Mouse (Mus musculus): ENCODE data around the gene Vim. TPM values are rescaled to one million over a fixed set of nuclear protein-coding genes. Genes with fewer than 3 reads are reported as not detected.
A peak's percentile ranks its signal among the peaks of the same experiment; 100 is the strongest.

Gene Vim
- total and polyA plus RNA-seq, 3 experiments, result 222 to 1,410 (median 451) TPM

GRCm38 (mm10) chr2:13544193-13544824, 29.4 kb upstream of the Vim start, which contains the start of gene Trdmt1:
Gene Trdmt1 (minus strand): TSS chr2:13544668.
- TF ChIP-seq GATA1 (IDR thresholded peaks at IDR 0.05; ENCODE audit: borderline replicate concordance, low read length), result no peak
- TF ChIP-seq GATA2 (IDR thresholded peaks at IDR 0.05; ENCODE audit: borderline replicate concordance, low read depth, low read length), result no peak
- no peak for TF ChIP-seq CTCF (IDR thresholded peaks at IDR 0.05; ENCODE audit: low read depth, low read length)
- no peak for TF ChIP-seq TAL1 (conservative IDR thresholded peaks at IDR 0.05; ENCODE audit: low read depth, low read length)
- TF ChIP-seq POLR2AphosphoS5 (IDR thresholded peaks at IDR 0.05; ENCODE audit: insufficient replicate concordance, low read depth, low read length), result no peak
- Histone ChIP-seq H3K36me3 (replicated peaks) (no peaks in the 10 kb centered on the region), H3K9me3 (replicated peaks) (no peaks in the 10 kb centered on the region), H3K4me1 (ENCODE audit: insufficient read depth, low read depth, low read length) (peaks cover 29% of the 10 kb centered on the region), H3K4me3 (ENCODE audit: low read depth, low read length) (peak within 1 kb of the TSS; percentile 86), H3K27me3 (ENCODE audit: insufficient read depth, low read length) (no peaks in the 10 kb centered on the region)
- peak; percentile 94 for ATAC-seq (ENCODE audit: extremely low read depth, insufficient number of reproducible peaks, low FRiP score, poor library complexity, severe bottlenecking)
- DNase-seq (ENCODE audit: low spot score), result peak; percentile 77

- H3K27me3 ChIP-seq (ENCODE audit: insufficient read depth, low read length), result no peaks in the 10 kb centered on the region
- peaks cover 8% of the 10 kb centered on the region for H3K4me1 ChIP-seq (ENCODE audit: insufficient read depth, low read depth, low read length)
- ATAC-seq (ENCODE audit: extremely low read depth, insufficient number of reproducible peaks, low FRiP score, poor library complexity, severe bottlenecking) (no peak), DNase-seq (ENCODE audit: low spot score) (no peak)
- TF ChIP-seq CTCF (IDR thresholded peaks at IDR 0.05; ENCODE audit: low read depth, low read length), result no peak
- TF ChIP-seq GATA2 (IDR thresholded peaks at IDR 0.05; ENCODE audit: borderline replicate concordance, low read depth, low read length), result no peak
- no peak for TF ChIP-seq GATA1 (IDR thresholded peaks at IDR 0.05; ENCODE audit: borderline replicate concordance, low read length)
- TF ChIP-seq POLR2AphosphoS5 (IDR thresholded peaks at IDR 0.05; ENCODE audit: insufficient replicate concordance, low read depth, low read length), result no peak
- TF ChIP-seq TAL1 (conservative IDR thresholded peaks at IDR 0.05; ENCODE audit: low read depth, low read length), result no peak
- no peaks in the 10 kb centered on the region for H3K36me3 ChIP-seq (replicated peaks)
- H3K4me3 ChIP-seq (ENCODE audit: low read depth, low read length), result no peak overlapping the region
- no peaks in the 10 kb centered on the region for H3K9me3 ChIP-seq (replicated peaks)
Measured at GRCm38 (mm10) chr2:13548749-13549148, 25.0 kb upstream of the Vim start.

GRCm38 (mm10) chr2:13553966-13554365, 19.8 kb upstream of the Vim start:
- Histone ChIP-seq H3K9me3 (replicated peaks) (no peaks in the 10 kb centered on the region), H3K4me3 (ENCODE audit: low read depth, low read length) (no peak overlapping the region), H3K4me1 (ENCODE audit: insufficient read depth, low read depth, low read length) (no peaks in the 10 kb centered on the region), H3K36me3 (replicated peaks) (no peaks in the 10 kb centered on the region), H3K27me3 (ENCODE audit: insufficient read depth, low read length) (peaks cover 23% of the 10 kb centered on the region)
- DNase-seq (ENCODE audit: low spot score), result no peak
- TF ChIP-seq POLR2AphosphoS5 (IDR thresholded peaks at IDR 0.05; ENCODE audit: insufficient replicate concordance, low read depth, low read length), result no peak
- TF ChIP-seq GATA2 (IDR thresholded peaks at IDR 0.05; ENCODE audit: borderline replicate concordance, low read depth, low read length), result no peak
- TF ChIP-seq CTCF (IDR thresholded peaks at IDR 0.05; ENCODE audit: low read depth, low read length), result no peak
- no peak for TF ChIP-seq GATA1 (IDR thresholded peaks at IDR 0.05; ENCODE audit: borderline replicate concordance, low read length)
- TF ChIP-seq TAL1 (conservative IDR thresholded peaks at IDR 0.05; ENCODE audit: low read depth, low read length), result no peak
- no peak for ATAC-seq (ENCODE audit: extremely low read depth, insufficient number of reproducible peaks, low FRiP score, poor library complexity, severe bottlenecking)

- Histone ChIP-seq H3K4me1 (ENCODE audit: insufficient read depth, low read depth, low read length) (no peaks in the 10 kb centered on the region), H3K36me3 (replicated peaks) (no peaks in the 10 kb centered on the region), H3K27me3 (ENCODE audit: insufficient read depth, low read length) (peaks cover 34% of the 10 kb centered on the region), H3K9me3 (replicated peaks) (no peaks in the 10 kb centered on the region), H3K4me3 (ENCODE audit: low read depth, low read length) (no peak overlapping the region)
- TF ChIP-seq TAL1 (conservative IDR thresholded peaks at IDR 0.05; ENCODE audit: low read depth, low read length), result no peak
- no peak for DNase-seq (ENCODE audit: low spot score)
- no peak for ATAC-seq (ENCODE audit: extremely low read depth, insufficient number of reproducible peaks, low FRiP score, poor library complexity, severe bottlenecking)
Measured at GRCm38 (mm10) chr2:13556239-13556638, 17.5 kb upstream of the Vim start.

GRCm38 (mm10) chr2:13557145-13558030, 16.3 kb upstream of the Vim start:
- Histone ChIP-seq H3K36me3 (replicated peaks) (no peaks in the 10 kb centered on the region), H3K4me1 (ENCODE audit: insufficient read depth, low read depth, low read length) (no peaks in the 10 kb centered on the region), H3K9me3 (replicated peaks) (no peaks in the 10 kb centered on the region), H3K4me3 (ENCODE audit: low read depth, low read length) (no peak overlapping the region), H3K27me3 (ENCODE audit: insufficient read depth, low read length) (peaks cover 35% of the 10 kb centered on the region)
- no peak for DNase-seq (ENCODE audit: low spot score)
- ATAC-seq (ENCODE audit: extremely low read depth, insufficient number of reproducible peaks, low FRiP score, poor library complexity, severe bottlenecking), result no peak
- TF ChIP-seq GATA2 (IDR thresholded peaks at IDR 0.05; ENCODE audit: borderline replicate concordance, low read depth, low read length), result no peak
- TF ChIP-seq GATA1 (IDR thresholded peaks at IDR 0.05; ENCODE audit: borderline replicate concordance, low read length), result no peak
- no peak for TF ChIP-seq TAL1 (conservative IDR thresholded peaks at IDR 0.05; ENCODE audit: low read depth, low read length)
- no peak for TF ChIP-seq CTCF (IDR thresholded peaks at IDR 0.05; ENCODE audit: low read depth, low read length)
- TF ChIP-seq POLR2AphosphoS5 (IDR thresholded peaks at IDR 0.05; ENCODE audit: insufficient replicate concordance, low read depth, low read length), result no peak

DNA sequence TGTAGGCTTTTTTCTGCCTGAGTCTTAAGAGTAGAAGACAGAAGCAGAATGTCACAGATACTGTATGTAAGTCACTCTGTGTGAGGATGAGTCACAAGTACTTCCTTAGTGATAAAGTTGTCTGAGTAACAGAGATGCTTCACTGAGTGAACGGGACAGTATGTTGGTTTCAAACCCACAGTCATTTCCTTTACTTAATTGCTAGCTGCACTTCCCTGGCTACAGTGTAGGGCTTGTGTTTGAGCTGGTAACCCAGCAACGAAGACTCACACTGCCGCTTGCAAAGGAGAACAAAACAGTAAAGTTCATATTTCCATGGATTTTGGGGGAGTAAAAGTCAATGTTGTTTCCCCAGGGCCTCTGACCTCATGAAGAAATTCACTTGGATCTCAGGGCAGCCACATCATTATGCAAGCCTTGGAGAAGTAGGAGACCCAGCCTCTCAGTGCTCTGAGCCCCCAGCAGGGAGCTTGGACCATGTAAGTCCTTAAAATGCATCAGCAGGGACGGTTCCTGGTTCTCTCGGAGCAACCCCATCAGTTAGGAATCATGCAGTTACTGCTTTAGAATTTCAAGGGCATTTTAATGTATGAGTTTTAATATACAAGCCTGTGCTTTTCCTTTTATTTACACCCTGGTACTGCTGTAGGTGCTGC, 15.0 kb upstream of the Vim start:
- TF ChIP-seq CTCF (IDR thresholded peaks at IDR 0.05; ENCODE audit: low read depth, low read length) (no peak), GATA2 (IDR thresholded peaks at IDR 0.05; ENCODE audit: borderline replicate concordance, low read depth, low read length) (no peak), GATA1 (IDR thresholded peaks at IDR 0.05; ENCODE audit: borderline replicate concordance, low read length) (no peak), POLR2AphosphoS5 (IDR thresholded peaks at IDR 0.05; ENCODE audit: insufficient replicate concordance, low read depth, low read length) (no peak), TAL1 (conservative IDR thresholded peaks at IDR 0.05; ENCODE audit: low read depth, low read length) (no peak)
- Histone ChIP-seq H3K4me1 (ENCODE audit: insufficient read depth, low read depth, low read length) (no peaks in the 10 kb centered on the region), H3K36me3 (replicated peaks) (no peaks in the 10 kb centered on the region), H3K4me3 (ENCODE audit: low read depth, low read length) (no peak overlapping the region), H3K9me3 (replicated peaks) (no peaks in the 10 kb centered on the region), H3K27me3 (ENCODE audit: insufficient read depth, low read length) (peaks cover 35% of the 10 kb centered on the region)
- no peak for DNase-seq (ENCODE audit: low spot score)
- ATAC-seq (ENCODE audit: extremely low read depth, insufficient number of reproducible peaks, low FRiP score, poor library complexity, severe bottlenecking), result peak; percentile 66
